8 mouse cellular contexts compared by ENCODE assay signal in the genomic region with DNA sequence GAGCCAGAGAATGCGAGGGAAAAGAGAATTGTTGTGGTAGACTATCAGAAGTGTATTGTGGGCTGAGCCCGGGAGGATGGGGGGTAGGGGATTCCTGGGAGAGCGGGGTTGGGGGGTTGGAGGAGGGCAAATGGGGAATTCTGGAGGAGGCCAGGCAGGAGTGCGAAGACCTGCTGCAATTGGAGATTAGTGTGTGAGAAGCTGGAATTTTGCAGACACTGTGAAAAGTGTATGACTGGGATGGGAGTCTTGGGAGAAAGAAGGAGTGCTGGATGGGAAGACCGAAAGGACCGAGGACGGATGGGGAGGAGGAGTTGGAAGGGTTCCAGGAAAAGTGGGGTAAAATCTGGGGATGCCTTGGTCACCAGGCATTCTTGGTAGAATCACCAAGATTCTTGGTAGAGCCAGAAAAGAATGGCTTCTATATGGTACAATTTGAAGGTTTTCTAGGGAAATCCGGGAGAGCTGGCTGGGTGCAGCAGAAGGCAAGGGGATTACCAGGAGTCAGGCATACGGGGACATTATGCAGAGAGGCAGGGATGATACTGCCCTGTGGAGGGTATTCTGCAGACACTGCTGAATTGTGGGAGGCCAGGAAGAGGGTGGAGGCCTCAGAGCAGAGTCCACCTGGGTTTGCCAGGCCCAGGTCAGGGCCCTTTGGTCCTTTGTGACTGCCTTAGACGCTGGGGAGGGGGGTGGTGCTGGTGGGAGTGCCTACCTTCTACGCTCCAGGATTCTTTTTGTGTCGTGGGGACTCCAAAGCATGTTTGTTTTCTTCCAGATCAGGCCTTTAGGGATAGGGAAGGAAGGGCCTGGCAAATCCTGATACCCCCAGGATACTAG. TPM values are rescaled to one million over a fixed set of nuclear protein-coding genes. Genes with fewer than 3 reads are reported as not detected.
A peak's percentile ranks its signal among the peaks of the same experiment; 100 is the strongest.
DNase-seq lines count a peak whose midpoint lies in the region; ATAC-seq lines count a peak whose summit lies in the region.

No protein-coding gene starts in this region.

- H3K9ac ChIP-seq in heart, embryonic 14.5 days (ENCODE audit: low read length): peak overlapping the region; percentile 64
- H3K9ac ChIP-seq in forebrain, embryonic 11.5 days (ENCODE audit: low read length): peak overlapping the region; percentile 75
- peak overlapping the region; percentile 70 for H3K9ac ChIP-seq in kidney, embryonic 16.5 days (replicated peaks; ENCODE audit: low read length)

- WGBS in heart, embryonic 14.5 days: 11% methylated on average over 12 of the region's 12 CpGs
- WGBS in forebrain, embryonic 11.5 days: under 1% methylated on average over 12 of the region's 12 CpGs
- 3% methylated on average over 12 of the region's 12 CpGs for WGBS in kidney, embryonic 16.5 days

- no peak overlapping the region for H3K27ac ChIP-seq in heart, embryonic 14.5 days (replicated peaks in 1 of 2; ENCODE audit: control insufficient read depth in 1 of 2, insufficient read depth in 1 of 2, low read depth in 2 of 2, low read length in 2 of 2)
- H3K27ac ChIP-seq in forebrain, embryonic 11.5 days (ENCODE audit: low read depth, low read length): no peak overlapping the region; the same call in 1 of the 2 replicates
- H3K27ac ChIP-seq in kidney, embryonic 16.5 days (ENCODE audit: low read length): peak overlapping the region; percentile 4

- intact Hi-C loops in heart, postnatal 36 days (cut with DNase I): no loop called here
- intact Hi-C loops in left cerebral cortex, postnatal 10 days (cut with DNase I): no loop called here

- H3K4me2 ChIP-seq in heart, embryonic 14.5 days (ENCODE audit: low read length): peak overlapping the region; percentile 92
- peak overlapping the region; percentile 53 for H3K4me2 ChIP-seq in forebrain, embryonic 11.5 days (ENCODE audit: low read depth, low read length, severe bottlenecking)
- peak overlapping the region; percentile 79 for H3K4me2 ChIP-seq in kidney, embryonic 16.5 days (replicated peaks; ENCODE audit: low read depth, low read length)

- no peak for ATAC-seq in heart, embryonic 14.5 days (ENCODE audit: insufficient number of reproducible peaks, insufficient read depth, low FRiP score, low read depth)
- ATAC-seq in forebrain, embryonic 11.5 days (replicated peaks; ENCODE audit: low FRiP score): peak; percentile 3; the same call in 1 of the 2 replicates
- peak; percentile 23; the same call in 1 of the 2 replicates for ATAC-seq in kidney, embryonic 16.5 days (ENCODE audit: low FRiP score, low TSS enrichment)

- no peaks in the 10 kb centered on the region for H3K9me3 ChIP-seq in heart, embryonic 14.5 days (ENCODE audit: control insufficient read depth, low read length)
- H3K9me3 ChIP-seq in forebrain, embryonic 11.5 days (ENCODE audit: control insufficient read depth, low read length): no peaks in the 10 kb centered on the region
- no peaks in the 10 kb centered on the region for H3K9me3 ChIP-seq in kidney, embryonic 16.5 days (ENCODE audit: low read length)

- H3K4me3 ChIP-seq in heart, embryonic 14.5 days (ENCODE audit: control insufficient read depth in 1 of 2, insufficient read depth in 1 of 2, low read depth in 1 of 2, low read length in 2 of 2): peak overlapping the region; percentile 49 to 50
- peak overlapping the region; percentile 60 for H3K4me3 ChIP-seq in forebrain, embryonic 11.5 days (ENCODE audit: low read depth, low read length)
- peak overlapping the region; percentile 68 for H3K4me3 ChIP-seq in kidney, embryonic 16.5 days (ENCODE audit: low read length)

- DNase-seq in heart, postnatal 36 days: no peak
- no peak for DNase-seq in forebrain, embryonic 11.5 days (ENCODE audit: low spot score)
- peak; percentile 23 for DNase-seq in neural tube, embryonic 10.5 days (ENCODE audit: extremely low spot score, low spot score)
- no peak for DNase-seq in B cell, adult 2 months
- no peak for DNase-seq in cerebellum, adult 18-20 months
- DNase-seq in left cerebral cortex, postnatal 10 days (ENCODE audit: extremely low spot score in 1 of 2, low spot score in 2 of 2): no peak

- H3K27me3 ChIP-seq in heart, embryonic 14.5 days (ENCODE audit: control insufficient read depth, insufficient read depth, low read length): no peaks in the 10 kb centered on the region; the same call in 1 of the 2 replicates
- no peaks in the 10 kb centered on the region for H3K27me3 ChIP-seq in forebrain, embryonic 11.5 days (ENCODE audit: control insufficient read depth, insufficient read depth, low read length)
- H3K27me3 ChIP-seq in kidney, embryonic 16.5 days (ENCODE audit: insufficient read depth, low read length): no peaks in the 10 kb centered on the region

- peaks cover 0 to 6% of the 10 kb centered on the region in 2 experiments; a peak in 2 of 4 replicates for H3K4me1 ChIP-seq in heart, embryonic 14.5 days (ENCODE audit: control insufficient read depth in 2 of 2, insufficient read depth in 2 of 2, low read length in 2 of 2)
- H3K4me1 ChIP-seq in forebrain, embryonic 11.5 days (replicated peaks; ENCODE audit: control insufficient read depth, insufficient read depth, low read length): peaks cover 45% of the 10 kb centered on the region
- peaks cover 37% of the 10 kb centered on the region for H3K4me1 ChIP-seq in kidney, embryonic 16.5 days (ENCODE audit: insufficient read depth, low read length)

- H3K36me3 ChIP-seq in heart, embryonic 14.5 days (ENCODE audit: control insufficient read depth, insufficient read depth, low read length): no peaks in the 10 kb centered on the region
- H3K36me3 ChIP-seq in forebrain, embryonic 11.5 days (ENCODE audit: control insufficient read depth, insufficient read depth, low read length): no peaks in the 10 kb centered on the region
- no peaks in the 10 kb centered on the region for H3K36me3 ChIP-seq in kidney, embryonic 16.5 days (ENCODE audit: insufficient read depth, low read length)

RNA-seq across cellular contexts. Expression of gene Igsf9, which starts 1.2 kb away (rescaled TPM):
- polyA plus RNA-seq in heart, embryonic 14.5 days (2014; fragmentation: Nextera tagmentation; extraction: Ambion mirVana): 2.0 and 5.0 TPM in 2 replicates
- under 1 TPM; 0.75 to 0.76 TPM for total RNA-seq in heart, postnatal 36 days (2021)
- 83.2 and 94.4 TPM in 2 replicates for polyA plus RNA-seq in forebrain, embryonic 11.5 days (2014; fragmentation: Nextera tagmentation; extraction: Ambion mirVana)
- 45.7 and 58.1 TPM in 2 replicates for polyA plus RNA-seq in kidney, embryonic 16.5 days (2015; fragmentation: Nextera tagmentation; extraction: Ambion mirVana)
- 10 to 100 TPM; 19.2 to 27.4 TPM for total RNA-seq in left cerebral cortex, postnatal 10 days (2021)

RNA-seq across cellular contexts. Expression of gene Slamf9, which starts 7.6 kb away (rescaled TPM):
- 1.5 and 1.6 TPM in 2 replicates for polyA plus RNA-seq in heart, embryonic 14.5 days (2014; fragmentation: Nextera tagmentation; extraction: Ambion mirVana)
- total RNA-seq in heart, postnatal 36 days (2021): 1 to 10 TPM; 1.1 to 1.5 TPM
- 0.27 and 0.28 TPM in 2 replicates for polyA plus RNA-seq in forebrain, embryonic 11.5 days (2014; fragmentation: Nextera tagmentation; extraction: Ambion mirVana)
- polyA plus RNA-seq in kidney, embryonic 16.5 days (2015; fragmentation: Nextera tagmentation; extraction: Ambion mirVana): 1.0 and 1.7 TPM in 2 replicates
- total RNA-seq in left cerebral cortex, postnatal 10 days (2021): under 1 TPM; 0.43 to 0.81 TPM

RNA-seq across cellular contexts. Expression of gene Tagln2, which starts 17.1 kb away (rescaled TPM):
- 187 and 196 TPM in 2 replicates for polyA plus RNA-seq in heart, embryonic 14.5 days (2014; fragmentation: Nextera tagmentation; extraction: Ambion mirVana)
- 10 to 100 TPM; 71.9 to 78.4 TPM for total RNA-seq in heart, postnatal 36 days (2021)
- polyA plus RNA-seq in forebrain, embryonic 11.5 days (2014; fragmentation: Nextera tagmentation; extraction: Ambion mirVana): 38.5 and 38.6 TPM in 2 replicates
- polyA plus RNA-seq in kidney, embryonic 16.5 days (2015; fragmentation: Nextera tagmentation; extraction: Ambion mirVana): 280 and 282 TPM in 2 replicates
- 10 to 100 TPM; 17.0 to 18.6 TPM for total RNA-seq in left cerebral cortex, postnatal 10 days (2021)

RNA-seq across cellular contexts. Expression of gene Cfap45, which starts 37.9 kb away (rescaled TPM):
- 2.0 and 2.6 TPM in 2 replicates for polyA plus RNA-seq in heart, embryonic 14.5 days (2014; fragmentation: Nextera tagmentation; extraction: Ambion mirVana)
- under 1 TPM; 0.14 to 0.92 TPM for total RNA-seq in heart, postnatal 36 days (2021)
- 1.2 and 1.3 TPM in 2 replicates for polyA plus RNA-seq in forebrain, embryonic 11.5 days (2014; fragmentation: Nextera tagmentation; extraction: Ambion mirVana)
- polyA plus RNA-seq in kidney, embryonic 16.5 days (2015; fragmentation: Nextera tagmentation; extraction: Ambion mirVana): 1.9 and 2.5 TPM in 2 replicates
- total RNA-seq in left cerebral cortex, postnatal 10 days (2021): 1 to 10 TPM; 3.1 to 4.3 TPM
